Mouse (Mus musculus): ENCODE data around the gene Gm6899. TPM values are rescaled to one million over a fixed set of nuclear protein-coding genes. Genes with fewer than 3 reads are reported as not detected.
A peak's percentile ranks its signal among the peaks of the same experiment; 100 is the strongest.

Gm6899 gene
- polyA plus RNA-seq, 1 experiment from 2014 or later: not detected

DNA sequence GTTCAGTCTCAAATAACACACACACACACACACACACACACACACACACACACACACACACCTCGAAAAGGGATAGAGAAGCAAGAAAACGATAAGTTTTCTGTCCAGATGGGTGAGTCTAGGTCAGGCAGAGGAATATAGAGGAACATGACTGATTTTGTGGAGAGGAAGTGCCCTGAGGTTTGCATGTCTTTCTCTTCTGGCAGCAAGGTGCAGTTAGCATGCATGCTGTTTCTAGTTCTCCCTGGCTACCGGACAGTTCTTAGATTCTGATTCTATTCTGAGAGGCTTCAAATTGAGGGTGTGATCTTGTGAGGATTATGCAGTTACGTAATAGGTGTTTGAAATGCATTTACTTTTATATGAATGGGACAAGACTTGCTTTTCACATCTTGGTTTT lies 7.7 kb downstream of the Gm6899 start:
- Histone ChIP-seq H3K36me3 (no peaks in the 10 kb centered on the region), H3K9me3 (no peaks in the 10 kb centered on the region), H3K27me3 (ENCODE audit: insufficient read depth, poor library complexity, severe bottlenecking) (no peaks in the 10 kb centered on the region), H3K4me1 (replicated peaks) (no peaks in the 10 kb centered on the region), H3K4me3 (no peak overlapping the region), H3K27ac (no peak overlapping the region)
- no peak for DNase-seq (ENCODE audit: low spot score)
- 86% methylated on average over 4 of the region's 4 CpGs for WGBS

DNA sequence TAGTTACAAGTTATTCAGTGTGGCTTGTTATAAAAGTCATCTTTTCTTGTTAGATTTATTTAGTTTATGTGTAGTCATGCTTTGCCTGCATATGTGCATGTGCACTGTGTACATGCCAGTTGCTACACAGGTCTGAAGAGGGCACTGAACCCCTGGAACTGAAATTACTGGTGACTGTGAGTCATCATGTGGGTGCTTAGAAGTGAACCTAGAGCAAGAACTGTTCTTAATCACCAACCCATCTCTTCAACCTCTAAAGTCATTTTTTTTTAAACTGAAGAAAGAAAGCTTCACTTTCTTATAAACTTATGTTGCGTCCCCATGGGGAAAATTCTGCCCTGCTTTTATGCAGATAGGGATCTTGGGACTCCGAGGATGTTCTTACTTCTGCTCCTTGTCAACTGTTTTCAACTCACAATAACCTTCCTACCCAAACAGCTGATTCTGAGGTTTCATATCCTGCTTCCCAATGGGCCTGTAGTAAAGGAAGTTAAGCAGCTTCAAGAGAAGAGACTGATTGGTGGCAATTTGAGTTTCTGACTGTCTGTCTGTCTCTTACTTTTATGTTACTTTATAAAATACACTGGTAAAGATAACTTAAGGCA lies 8.6 kb downstream of the Gm6899 start:
- 85% methylated on average over 2 of the region's 2 CpGs for WGBS

DNA sequence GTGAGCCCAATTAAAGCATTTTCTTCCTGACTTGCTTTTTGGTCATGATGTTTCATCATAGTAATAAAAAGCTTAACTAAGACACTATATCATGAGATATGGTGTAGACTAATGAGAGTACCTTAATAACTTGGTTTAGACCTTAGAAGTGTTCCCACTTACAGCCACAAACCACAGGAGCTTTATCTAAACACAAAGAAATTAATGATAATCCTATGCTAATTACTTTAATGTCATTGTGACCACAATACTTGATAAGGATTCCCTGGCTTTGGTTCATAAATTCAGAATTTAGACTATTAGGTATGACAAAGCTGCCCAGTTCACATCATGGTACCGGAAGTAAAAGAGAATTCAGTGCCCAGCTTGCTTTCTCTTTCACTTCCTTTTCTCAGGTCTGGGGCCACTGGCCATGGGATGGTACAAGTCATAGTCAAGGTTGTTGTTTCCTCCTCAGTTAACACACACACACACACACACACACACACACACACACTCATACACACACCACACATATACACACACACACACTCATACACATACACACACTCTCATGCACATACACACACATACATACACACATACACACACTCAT lies 11.1 kb downstream of the Gm6899 start:
- no peaks in the 10 kb centered on the region for H3K36me3 ChIP-seq
- no peaks in the 10 kb centered on the region for H3K27me3 ChIP-seq (ENCODE audit: insufficient read depth, poor library complexity, severe bottlenecking)
- no peak for DNase-seq (ENCODE audit: low spot score)
- H3K4me3 ChIP-seq: no peak overlapping the region
- no peaks in the 10 kb centered on the region for H3K4me1 ChIP-seq (replicated peaks)
- no peaks in the 10 kb centered on the region for H3K9me3 ChIP-seq
- WGBS: 94% methylated on average over 1 of the region's 1 CpGs
- H3K27ac ChIP-seq: no peak overlapping the region

More for the DNA sequence above, 8.6 kb downstream of the Gm6899 start:
- no peaks in the 10 kb centered on the region for H3K27me3 ChIP-seq (ENCODE audit: insufficient read depth, poor library complexity, severe bottlenecking)
- no peaks in the 10 kb centered on the region for H3K9me3 ChIP-seq
- H3K4me3 ChIP-seq: no peak overlapping the region
- H3K27ac ChIP-seq: no peak overlapping the region
- H3K4me1 ChIP-seq (replicated peaks): no peaks in the 10 kb centered on the region
- DNase-seq (ENCODE audit: low spot score): no peak
- no peaks in the 10 kb centered on the region for H3K36me3 ChIP-seq

DNA sequence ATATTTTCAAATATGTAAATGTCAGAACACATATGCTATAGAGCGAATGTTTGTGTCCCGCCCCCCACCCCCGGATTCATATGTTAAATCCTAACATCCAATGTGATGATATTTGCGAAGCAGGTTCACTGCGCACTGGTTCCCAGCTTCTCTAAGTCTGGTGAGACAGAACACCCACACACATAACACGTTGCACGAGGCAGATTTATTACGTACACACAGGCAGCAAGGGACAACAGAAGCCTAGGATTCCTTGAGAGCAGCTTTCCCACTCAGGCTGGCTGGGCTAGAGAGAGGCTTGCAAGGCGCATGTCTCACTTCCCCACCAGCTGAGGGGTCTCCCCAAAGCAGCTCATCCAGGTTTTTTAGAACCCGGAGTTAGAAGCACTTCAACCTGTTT lies 15.8 kb downstream of the Gm6899 start:
- Histone ChIP-seq H3K9me3 (no peaks in the 10 kb centered on the region), H3K4me3 (no peak overlapping the region), H3K27ac (0 out of 2 replicates have a peak overlapping the region, but pooled peaks have one; percentile 29), H3K4me1 (replicated peaks) (no peaks in the 10 kb centered on the region), H3K36me3 (no peaks in the 10 kb centered on the region), H3K27me3 (ENCODE audit: insufficient read depth, poor library complexity, severe bottlenecking) (no peaks in the 10 kb centered on the region)
- DNase-seq (ENCODE audit: low spot score): no peak
- WGBS: 85% methylated on average over 10 of the region's 10 CpGs

GRCm38 (mm10) chr11:26618475-26619223 lies 25.6 kb downstream of the Gm6899 start:
- Histone ChIP-seq H3K9me3 (no peaks in the 10 kb centered on the region), H3K27me3 (ENCODE audit: insufficient read depth, poor library complexity, severe bottlenecking) (no peaks in the 10 kb centered on the region), H3K27ac (no peak overlapping the region), H3K36me3 (no peaks in the 10 kb centered on the region), H3K4me3 (no peak overlapping the region), H3K4me1 (replicated peaks) (no peaks in the 10 kb centered on the region)
- DNase-seq (ENCODE audit: low spot score): no peak
- WGBS: 90% methylated on average over 2 of the region's 2 CpGs

- no peaks in the 10 kb centered on the region for H3K27me3 ChIP-seq (ENCODE audit: insufficient read depth, poor library complexity, severe bottlenecking)
- H3K36me3 ChIP-seq: no peaks in the 10 kb centered on the region
- no peaks in the 10 kb centered on the region for H3K4me1 ChIP-seq (replicated peaks)
- 86% methylated on average over 5 of the region's 5 CpGs for WGBS
- no peak overlapping the region for H3K4me3 ChIP-seq
- no peaks in the 10 kb centered on the region for H3K9me3 ChIP-seq
- no peak overlapping the region for H3K27ac ChIP-seq
- no peak for DNase-seq (ENCODE audit: low spot score)
These were observed 29.7 kb downstream of the Gm6899 start for GRCm38 (mm10) chr11:26622727-26623126.

- Histone ChIP-seq H3K4me3 (no peak overlapping the region), H3K9me3 (no peaks in the 10 kb centered on the region), H3K27ac (no peak overlapping the region), H3K4me1 (replicated peaks) (no peaks in the 10 kb centered on the region), H3K27me3 (ENCODE audit: insufficient read depth, poor library complexity, severe bottlenecking) (no peaks in the 10 kb centered on the region), H3K36me3 (no peaks in the 10 kb centered on the region)
- DNase-seq (ENCODE audit: low spot score): no peak
- WGBS: 89% methylated on average over 1 of the region's 1 CpGs
These were observed 43.2 kb downstream of the Gm6899 start for GRCm38 (mm10) chr11:26636239-26636638.

DNA sequence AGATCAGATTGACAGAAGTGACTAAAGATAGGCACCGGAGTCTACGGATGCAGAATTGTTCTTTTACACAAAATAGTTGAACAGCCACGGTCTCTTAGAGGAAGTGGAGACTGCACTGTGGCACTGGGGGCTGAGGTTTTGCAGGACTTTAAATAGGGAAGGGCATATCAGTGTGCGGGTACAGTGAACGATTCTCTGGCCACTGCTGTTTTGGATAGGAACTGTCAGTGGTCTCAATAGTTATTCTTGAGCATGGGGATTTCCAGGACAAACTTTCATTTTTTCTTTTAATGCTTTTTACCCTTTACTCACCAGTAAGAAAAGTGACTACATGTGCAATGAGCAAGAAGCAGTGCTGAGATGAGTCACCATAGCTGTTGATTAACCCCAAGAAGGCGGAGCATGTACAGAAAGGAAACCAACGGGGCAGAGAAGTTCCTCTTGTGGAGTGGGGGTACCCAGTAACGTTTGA lies 47.3 kb downstream of the Gm6899 start:
- 80% methylated on average over 8 of the region's 8 CpGs for WGBS
- no peaks in the 10 kb centered on the region for H3K36me3 ChIP-seq
- DNase-seq (ENCODE audit: low spot score): no peak
- 0 out of 2 replicates have a peak, but pooled peaks cover 5% of the 10 kb centered on the region for H3K9me3 ChIP-seq
- H3K27ac ChIP-seq: no peak overlapping the region
- H3K4me3 ChIP-seq: no peak overlapping the region
- H3K4me1 ChIP-seq (replicated peaks): no peaks in the 10 kb centered on the region
- no peaks in the 10 kb centered on the region for H3K27me3 ChIP-seq (ENCODE audit: insufficient read depth, poor library complexity, severe bottlenecking)

DNA sequence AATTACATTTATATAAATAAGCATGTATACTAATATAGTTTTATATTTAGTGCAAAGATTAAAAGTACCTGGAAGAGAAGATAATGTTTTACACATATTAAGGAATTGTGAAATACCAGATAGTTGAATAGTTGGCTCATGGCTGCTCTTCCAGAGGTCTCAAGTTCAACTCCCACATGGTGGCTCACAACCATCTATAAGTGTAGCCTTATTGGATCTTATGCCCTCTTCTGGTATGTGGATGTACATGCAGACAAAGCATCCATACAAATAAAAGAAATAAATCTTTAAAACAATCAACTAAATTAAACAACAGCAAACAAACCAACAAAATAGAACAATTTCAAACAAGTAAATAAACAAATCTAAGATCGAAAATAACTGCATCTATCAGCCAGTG lies 49.1 kb downstream of the Gm6899 start:
- no peak overlapping the region for H3K4me3 ChIP-seq
- 83% methylated on average over 1 of the region's 1 CpGs for WGBS
- H3K4me1 ChIP-seq (replicated peaks): no peaks in the 10 kb centered on the region
- no peak for DNase-seq (ENCODE audit: low spot score)
- no peaks in the 10 kb centered on the region for H3K27me3 ChIP-seq (ENCODE audit: insufficient read depth, poor library complexity, severe bottlenecking)
- 0 out of 2 replicates have a peak, but pooled peaks cover 5% of the 10 kb centered on the region for H3K9me3 ChIP-seq
- H3K27ac ChIP-seq: no peak overlapping the region
- H3K36me3 ChIP-seq: no peaks in the 10 kb centered on the region

Other genes with a start within 250 kb of the Gm6899 start
- gene Fancl, start 207.1 kb upstream of the Gm6899 start, polyA plus RNA-seq (2016; fragmentation: Nextera tagmentation; extraction: Ambion mirVana): 29.3 and 29.8 TPM in 2 replicates
- 20.7 and 22.7 TPM in 2 replicates for gene Vrk2, start 758 bp downstream of the Gm6899 start, polyA plus RNA-seq (2016; fragmentation: Nextera tagmentation; extraction: Ambion mirVana)

Data from hindbrain, embryonic 10.5 days (tissue).